Mouse (Mus musculus): ENCODE measurements around the gene Zfp78.
A peak's percentile ranks its signal among the peaks of the same experiment; 100 is the strongest.

The Zfp78 gene

GRCm38 (mm10) chr7:6388971-6389370 is 25.9 kb downstream of the Zfp78 start:
- no peak for DNase-seq (ENCODE audit: low spot score)

GRCm38 (mm10) chr7:6389449-6389848 is 26.4 kb downstream of the Zfp78 start:
- DNase-seq (ENCODE audit: low spot score) = no peak

GRCm38 (mm10) chr7:6397996-6398975 is 35.2 kb downstream of the Zfp78 start, which contains the start of gene Smim17:
Gene Smim17 (plus strand): TSS chr7:6398715.
- DNase-seq (ENCODE audit: low spot score) = peak; percentile 23

GRCm38 (mm10) chr7:6410043-6410442 is 47.0 kb downstream of the Zfp78 start, which contains the start of gene Gm20715:
Gene Gm20715 (plus strand): TSS chr7:6410277.
- DNase-seq (ENCODE audit: low spot score) = peak; percentile 91

GRCm38 (mm10) chr7:6414626-6415441 is 51.8 kb downstream of the Zfp78 start:
- no peak for DNase-seq (ENCODE audit: low spot score)

- no peak for DNase-seq (ENCODE audit: low spot score)
These were observed 52.3 kb downstream of the Zfp78 start for GRCm38 (mm10) chr7:6415442-6415787.

- no peak for DNase-seq (ENCODE audit: low spot score)
These were observed 56.8 kb downstream of the Zfp78 start for GRCm38 (mm10) chr7:6419894-6420293.

GRCm38 (mm10) chr7:6429381-6429780 is 66.3 kb downstream of the Zfp78 start:
- no peak for DNase-seq (ENCODE audit: low spot score)

GRCm38 (mm10) chr7:6430342-6430741 is 67.3 kb downstream of the Zfp78 start:
- no peak for DNase-seq (ENCODE audit: low spot score)
